Mouse (Mus musculus) brain, embryonic 14.5 days (tissue): ENCODE measurements around the gene Slc22a3. TPM values are rescaled to one million over a fixed set of nuclear protein-coding genes. Genes with fewer than 3 reads are reported as not detected.

Experiments
- DNase-seq: peaks from one replicate; pipeline ENCODE4 v3.0.0-alpha.2; 2011; ENCODE audit warnings: low read depth
- CTCF ChIP-seq: fragments of 200-500 bp; IDR thresholded peaks from 2 replicates; pipeline ENCODE4 v1.5.1; 2012; ENCODE audit warnings: inconsistent platforms, mild to moderate bottlenecking, moderate library complexity, borderline replicate concordance; ENCODE audit not compliant: insufficient read depth, insufficient read length; ENCODE audit errors: extremely low read depth
- POLR2A ChIP-seq: fragments of 200-500 bp; IDR thresholded peaks from 2 replicates; pipeline ENCODE4 v1.6.1; 2012; ENCODE audit warnings: mild to moderate bottlenecking, inconsistent platforms, borderline replicate concordance; ENCODE audit not compliant: poor library complexity, insufficient read depth, insufficient read length, severe bottlenecking; ENCODE audit errors: extremely low read depth
- polyA plus RNA-seq: library from polyadenylated mRNA; depleted of rRNA; stranded (reverse); fragments of >200 nt; gene quantifications from 2 replicates; pipeline ENCODE4 v1.2.3, GENCODE M21; 2012

Slc22a3 gene
- polyA plus RNA-seq, 1 experiment, result 1.1 TPM

- TF ChIP-seq POLR2A (no peak), CTCF (peak; percentile 86; the same call in 1 of the 2 replicates)
- peak; percentile 77 for DNase-seq
These were observed 91.1 kb downstream of the Slc22a3 start for GRCm38 (mm10) chr17:12416250-12416895.

- no peak for DNase-seq
These were observed 91.8 kb downstream of the Slc22a3 start for GRCm38 (mm10) chr17:12415741-12416140.

GRCm38 (mm10) chr17:12415031-12415735 lies 92.3 kb downstream of the Slc22a3 start:
- TF ChIP-seq POLR2A (no peak), CTCF (no peak)
- DNase-seq, result no peak

More at GRCm38 (mm10) chr17:12415741-12416140, 91.8 kb downstream of the Slc22a3 start:
- TF ChIP-seq CTCF (no peak), POLR2A (no peak)

- TF ChIP-seq POLR2A (no peak), CTCF (no peak)
- no peak for DNase-seq
These were observed 94.6 kb downstream of the Slc22a3 start for GRCm38 (mm10) chr17:12412891-12413237.

- no peak for DNase-seq
- TF ChIP-seq CTCF, result no peak
- TF ChIP-seq POLR2A, result no peak
These were observed 95.2 kb downstream of the Slc22a3 start for GRCm38 (mm10) chr17:12412181-12412890.

DNA sequence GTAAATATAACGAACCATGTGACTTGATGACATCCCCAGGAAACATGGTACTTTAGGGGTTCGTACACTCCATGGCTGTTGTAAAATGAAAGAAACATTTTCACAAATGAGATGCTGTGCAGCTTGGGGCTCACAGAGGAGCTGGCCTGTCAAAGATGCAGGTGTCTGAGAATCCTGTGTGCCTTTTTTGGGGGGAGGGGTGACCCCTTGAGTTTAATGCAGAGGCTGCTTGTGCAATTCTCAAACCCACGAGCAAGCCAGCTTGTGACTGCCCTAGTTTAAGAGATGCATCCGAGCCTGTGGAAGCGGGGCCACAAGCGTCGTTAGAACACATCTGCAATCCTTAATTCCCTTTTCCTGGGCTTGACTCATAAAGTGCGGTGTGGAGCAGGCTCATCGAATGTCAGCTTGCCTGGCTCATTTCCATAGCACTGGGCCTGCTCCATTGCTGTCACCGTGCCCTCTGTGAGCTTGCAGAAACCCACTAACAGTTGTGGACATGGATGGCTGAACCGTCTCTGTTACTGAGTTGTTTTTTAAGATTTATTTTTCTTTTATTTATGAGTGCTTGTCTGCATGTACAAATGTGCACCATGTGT lies 98.1 kb downstream of the Slc22a3 start:
- DNase-seq, result no peak
- TF ChIP-seq CTCF, result no peak
- no peak for TF ChIP-seq POLR2A

- no peak for DNase-seq
- TF ChIP-seq POLR2A (no peak), CTCF (no peak)
These were observed 104.1 kb downstream of the Slc22a3 start for GRCm38 (mm10) chr17:12403420-12403819.

DNA sequence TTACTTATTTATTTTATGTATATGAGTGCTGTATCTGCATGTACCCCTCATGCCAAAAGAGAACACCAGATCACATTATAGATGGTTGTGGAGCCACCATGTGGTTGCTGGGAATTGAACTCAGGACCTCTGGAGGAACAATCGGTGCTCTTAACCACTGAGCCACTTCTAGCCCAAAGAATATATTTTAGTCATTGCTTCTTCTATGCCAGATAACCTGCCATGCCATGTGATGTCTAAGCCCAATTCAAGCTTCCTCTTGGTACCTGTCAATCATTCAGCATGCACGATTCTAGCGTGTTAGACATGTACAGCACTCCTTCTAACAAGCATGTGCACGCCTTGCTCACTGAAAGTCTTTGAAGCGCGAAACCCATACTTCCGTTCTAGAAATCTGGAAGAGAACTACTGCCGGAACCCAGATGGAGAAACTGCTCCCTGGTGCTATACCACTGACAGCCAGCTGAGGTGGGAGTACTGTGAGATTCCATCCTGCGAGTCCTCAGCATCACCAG lies 111.3 kb downstream of the Slc22a3 start:
- TF ChIP-seq CTCF (no peak), POLR2A (no peak)
- DNase-seq, result no peak

GRCm38 (mm10) chr17:12388239-12388638 lies 119.3 kb downstream of the Slc22a3 start:
- no peak for TF ChIP-seq POLR2A
- no peak for TF ChIP-seq CTCF
- no peak for DNase-seq

- no peak for TF ChIP-seq CTCF
- TF ChIP-seq POLR2A, result no peak
- DNase-seq, result no peak
These were observed 119.7 kb downstream of the Slc22a3 start for GRCm38 (mm10) chr17:12387781-12388180.
